ENCODE assay signal across 9 mouse cellular contexts in the genomic region with DNA sequence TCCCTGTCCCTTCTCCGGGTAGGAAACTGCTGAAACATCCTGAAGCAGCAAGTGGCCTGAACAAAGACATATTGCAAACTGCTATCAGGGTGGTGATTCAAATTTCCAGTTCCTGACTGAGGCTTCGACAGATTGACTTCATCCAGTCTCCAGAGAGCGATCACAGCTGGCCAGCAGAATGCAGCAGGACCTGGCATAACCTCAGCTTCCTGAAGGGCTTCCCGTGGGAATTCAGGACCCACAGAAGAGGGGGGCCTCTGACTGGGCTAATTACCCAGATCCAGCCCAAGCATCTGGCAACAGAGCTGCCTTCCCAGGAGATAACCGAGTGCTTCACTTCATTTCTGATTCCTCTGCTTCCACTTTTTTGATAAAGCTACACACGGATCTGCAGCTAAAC.
A peak's percentile ranks its signal among the peaks of the same experiment; 100 is the strongest.
DNase-seq lines count a peak whose midpoint lies in the region.
"Had no signal": no experiment of that assay in that cellular context is flagged by ENCODE, and none has a peak within 500 bp of the region (broad histone marks: within the 10 kb centered on the region; RNA-seq: fewer than 3 reads in every experiment).

No protein-coding gene starts in this region.

- intact Hi-C loops in heart, postnatal 14 days (cut with DNase I), result no loop called here

- DNase-seq in gastrocnemius, postnatal 10 days, result peak; percentile 7
- no peak for DNase-seq in gastrocnemius, adult 18-20 months (ENCODE audit: low spot score)
- peak; percentile 39 for DNase-seq in embryo, embryonic 10.5 days (ENCODE audit: low spot score)
- DNase-seq in heart, postnatal 14 days, result peak; percentile 24 to 48
- DNase-seq in lung, postnatal 4 days, result peak; percentile 14 to 57
- DNase-seq in left cerebral cortex, adult 8-10 months (ENCODE audit: low spot score in 2 of 2), result no peak
- DNase-seq in cerebellum, adult 9-10 months, result no peak
- no peak for DNase-seq in left cerebral cortex, adult 11 months (ENCODE audit: low spot score)
- DNase-seq: right cerebral cortex, postnatal 25 days had no signal

Comparison
In these comparisons a context has a peak if more than half of its experiments do, and no peak if none do; other contexts are left out.
1. DNase-seq: peak in gastrocnemius, postnatal 10 days (single experiment), embryo, embryonic 10.5 days (single experiment), heart, postnatal 14 days (2 of 2) and lung, postnatal 4 days (2 of 2); none in gastrocnemius, adult 18-20 months (single experiment), left cerebral cortex, adult 8-10 months (0 of 2), cerebellum, adult 9-10 months (single experiment) and left cerebral cortex, adult 11 months (single experiment).